ENCODE assay signal across 20 mouse cellular contexts in genomic region chr2:72545453-72545852, GRCm38 (mm10).
DNase-seq lines count a peak whose midpoint lies in the region; ATAC-seq and TF ChIP-seq lines count a peak whose summit lies in the region.
"Had no signal": no experiment of that assay in that cellular context is flagged by ENCODE, and none has a peak within 500 bp of the region (broad histone marks: within the 10 kb centered on the region; RNA-seq: fewer than 3 reads in every experiment).

No protein-coding gene starts in this region.

- peak; percentile 53 for ATAC-seq in intestine, embryonic 15.5 days
- ATAC-seq in intestine, embryonic 16.5 days, result peak; percentile 48; the same call in 1 of the 2 replicates
- peak; percentile 54 for ATAC-seq in intestine, postnatal 0 days
- ATAC-seq: activated CD4-positive, CD25-positive, alpha-beta regulatory T cell, adult 4 months; CD4-positive, CD25-positive, alpha-beta regulatory T cell, adult 4 months; Patski had no signal

- DNase-seq in heart, adult 11 months, result no peak
- DNase-seq in embryo, embryonic 11 days, result no peak
- no peak for DNase-seq in left cerebral cortex, postnatal 10 days (ENCODE audit: extremely low spot score in 1 of 2, low spot score in 2 of 2)
- DNase-seq: adrenal gland, adult 2 months; adrenal gland, adult 8-10 months; adrenal gland, postnatal 10 days; adrenal gland, postnatal 14 days; adrenal gland, postnatal 25 days; adrenal gland, postnatal 36 days; B cell, adult 2 months; cerebellum, adult 11 months; cerebellum, adult 11-12 months; cerebellum, adult 18-20 months had no signal

- H3K27me3 ChIP-seq in intestine, embryonic 15.5 days (replicated peaks), result no peaks in the 10 kb centered on the region
- no peaks in the 10 kb centered on the region for H3K27me3 ChIP-seq in intestine, embryonic 16.5 days (replicated peaks; ENCODE audit: control insufficient read depth, insufficient read depth, low read length)
- H3K27me3 ChIP-seq in intestine, postnatal 0 days (replicated peaks; ENCODE audit: control insufficient read depth, insufficient read depth, low read length), result no peaks in the 10 kb centered on the region

- H3K9me3 ChIP-seq in intestine, embryonic 15.5 days, result no peaks in the 10 kb centered on the region
- no peaks in the 10 kb centered on the region for H3K9me3 ChIP-seq in intestine, embryonic 16.5 days (ENCODE audit: control insufficient read depth, low read length)
- H3K9me3 ChIP-seq in intestine, postnatal 0 days (ENCODE audit: control insufficient read depth), result no peaks in the 10 kb centered on the region
- H3K9me3 ChIP-seq: G1E had no signal

- no peak for TF ChIP-seq CTCF in intestine, postnatal 0 days (IDR thresholded peaks at IDR 0.05; ENCODE audit: low read depth)

- intact Hi-C loops in left cerebral cortex, postnatal 10 days (cut with DNase I), result no loop called here

- no peaks in the 10 kb centered on the region for H3K36me3 ChIP-seq in intestine, embryonic 15.5 days
- no peaks in the 10 kb centered on the region for H3K36me3 ChIP-seq in intestine, embryonic 16.5 days (ENCODE audit: control insufficient read depth, insufficient read depth, low read length)
- H3K36me3 ChIP-seq in intestine, postnatal 0 days (ENCODE audit: control insufficient read depth, insufficient read depth), result no peaks in the 10 kb centered on the region
- H3K36me3 ChIP-seq: G1E had no signal

- no peak overlapping the region for H3K4me2 ChIP-seq in intestine, embryonic 15.5 days (replicated peaks)
- no peak overlapping the region for H3K4me2 ChIP-seq in intestine, embryonic 16.5 days (ENCODE audit: low read depth, low read length)
- no peak overlapping the region for H3K4me2 ChIP-seq in intestine, postnatal 0 days (replicated peaks; ENCODE audit: low read depth)

- WGBS in intestine, embryonic 15.5 days, result 73% methylated on average over 1 of the region's 1 CpGs
- 80% methylated on average over 1 of the region's 1 CpGs for WGBS in intestine, embryonic 16.5 days
- 44% methylated on average over 1 of the region's 1 CpGs for WGBS in intestine, postnatal 0 days

- H3K4me1 ChIP-seq in intestine, embryonic 15.5 days (replicated peaks), result no peaks in the 10 kb centered on the region; the same call in 1 of the 2 replicates
- H3K4me1 ChIP-seq in intestine, embryonic 16.5 days (ENCODE audit: control insufficient read depth, insufficient read depth, low read length), result no peaks in the 10 kb centered on the region
- H3K4me1 ChIP-seq in intestine, postnatal 0 days (replicated peaks; ENCODE audit: control insufficient read depth, insufficient read depth, low read length), result no peaks in the 10 kb centered on the region

- no peak overlapping the region for H3K27ac ChIP-seq in intestine, embryonic 15.5 days
- H3K27ac ChIP-seq in intestine, embryonic 16.5 days (ENCODE audit: low read length), result no peak overlapping the region
- no peak overlapping the region for H3K27ac ChIP-seq in intestine, postnatal 0 days (ENCODE audit: low read depth, low read length)

- no peak overlapping the region for H3K4me3 ChIP-seq in intestine, embryonic 15.5 days (replicated peaks)
- no peak overlapping the region for H3K4me3 ChIP-seq in intestine, embryonic 16.5 days (ENCODE audit: low read length)
- no peak overlapping the region for H3K4me3 ChIP-seq in intestine, postnatal 0 days (ENCODE audit: low read depth, low read length)

- H3K9ac ChIP-seq in intestine, embryonic 15.5 days, result no peak overlapping the region
- no peak overlapping the region for H3K9ac ChIP-seq in intestine, embryonic 16.5 days (ENCODE audit: low read depth, low read length)
- no peak overlapping the region for H3K9ac ChIP-seq in intestine, postnatal 0 days (ENCODE audit: low read depth, low read length)
